Mouse (Mus musculus) forebrain, embryonic 10.5 days (tissue): ENCODE measurements around the gene 6430571L13Rik. TPM values are rescaled to one million over a fixed set of nuclear protein-coding genes. Genes with fewer than 3 reads are reported as not detected.

Experiments
- DNase-seq: peaks from one replicate; pipeline ENCODE4 v3.0.0-alpha.2; 2017; ENCODE audit warnings: low spot score; ENCODE audit errors: extremely low spot score
- H3K27ac ChIP-seq: fragments of 300-500 bp; sonication (generic); 2 replicates; pipeline ENCODE4 v1.5.1; 2016; ENCODE audit warnings: mild to moderate bottlenecking
- H3K27me3 ChIP-seq: fragments of 300-500 bp; sonication (generic); 2 replicates; pipeline ENCODE4 v1.6.1; 2016; ENCODE audit warnings: mild to moderate bottlenecking; ENCODE audit not compliant: poor library complexity, severe bottlenecking
- H3K36me3 ChIP-seq: fragments of 300-500 bp; sonication (generic); replicated peaks from 2 replicates; pipeline ENCODE4 v1.6.1; 2016; ENCODE audit warnings: mild to moderate bottlenecking, moderate library complexity
- H3K4me1 ChIP-seq: fragments of 300-500 bp; sonication (generic); 2 replicates; pipeline ENCODE4 v1.6.1; 2016
- H3K4me3 ChIP-seq: fragments of 300-500 bp; sonication (generic); 2 replicates; pipeline ENCODE4 v1.5.1; 2016; ENCODE audit warnings: mild to moderate bottlenecking, moderate library complexity
- H3K9me3 ChIP-seq: fragments of 300-500 bp; sonication (generic); 2 replicates; pipeline ENCODE4 v1.6.1; 2016; ENCODE audit warnings: mild to moderate bottlenecking, moderate library complexity
- WGBS: fragments of 180-500 bp; shearing (Covaris S2); methylation state at CpG from one replicate; pipeline ENCODE4 v1.1.7; 2016; 5-methylcytosine and 5-hydroxymethylcytosine counted together
- polyA plus RNA-seq: library from polyadenylated mRNA; unstranded; fragments of >200 nt; fragmentation: Nextera tagmentation; extraction: Ambion mirVana; gene quantifications from 2 replicates; pipeline ENCODE4 v1.2.1, GENCODE M21; 2016

The 6430571L13Rik gene
- polyA plus RNA-seq, 1 experiment from 2014 or later = 1.6 TPM

- Histone ChIP-seq H3K36me3 (no peaks in the 10 kb centered on the region), H3K9me3 (no peaks in the 10 kb centered on the region), H3K27ac (no peak overlapping the region), H3K4me1 (peaks cover 19% of the 10 kb centered on the region), H3K4me3 (no peak overlapping the region), H3K27me3 (no peaks in the 10 kb centered on the region)
- 86% methylated on average over 9 of the region's 9 CpGs for WGBS
- no peak for DNase-seq
Measured at GRCm38 (mm10) chr9:107309171-107309570, 31.2 kb upstream of the 6430571L13Rik start.

- 83% methylated on average over 5 of the region's 5 CpGs for WGBS
- H3K27ac ChIP-seq = no peak overlapping the region
- no peaks in the 10 kb centered on the region for H3K36me3 ChIP-seq
- no peaks in the 10 kb centered on the region for H3K9me3 ChIP-seq
- DNase-seq = no peak
- H3K4me1 ChIP-seq = peaks cover 19% of the 10 kb centered on the region
- no peaks in the 10 kb centered on the region for H3K27me3 ChIP-seq
- no peak overlapping the region for H3K4me3 ChIP-seq
Measured at GRCm38 (mm10) chr9:107309600-107309999, 30.8 kb upstream of the 6430571L13Rik start.

- no peak overlapping the region for H3K4me3 ChIP-seq
- 75% methylated on average over 10 of the region's 10 CpGs for WGBS
- no peaks in the 10 kb centered on the region for H3K27me3 ChIP-seq
- peaks cover 8% of the 10 kb centered on the region for H3K4me1 ChIP-seq
- H3K36me3 ChIP-seq = no peaks in the 10 kb centered on the region
- no peak overlapping the region for H3K27ac ChIP-seq
- no peak for DNase-seq
- no peaks in the 10 kb centered on the region for H3K9me3 ChIP-seq
Measured at GRCm38 (mm10) chr9:107312811-107313584, 27.4 kb upstream of the 6430571L13Rik start.

- no peak overlapping the region for H3K27ac ChIP-seq
- H3K27me3 ChIP-seq = no peaks in the 10 kb centered on the region
- no peak for DNase-seq
- H3K4me1 ChIP-seq = peaks cover 8% of the 10 kb centered on the region
- no peaks in the 10 kb centered on the region for H3K36me3 ChIP-seq
- no peaks in the 10 kb centered on the region for H3K9me3 ChIP-seq
- no peak overlapping the region for H3K4me3 ChIP-seq
- 86% methylated on average over 3 of the region's 3 CpGs for WGBS
Measured at GRCm38 (mm10) chr9:107313926-107314325, 26.5 kb upstream of the 6430571L13Rik start.

GRCm38 (mm10) chr9:107315791-107316190 is 24.6 kb upstream of the 6430571L13Rik start:
- no peak for DNase-seq
- H3K36me3 ChIP-seq = no peaks in the 10 kb centered on the region
- no peak overlapping the region for H3K4me3 ChIP-seq
- WGBS = 83% methylated on average over 2 of the region's 2 CpGs
- no peaks in the 10 kb centered on the region for H3K27me3 ChIP-seq
- H3K9me3 ChIP-seq = no peaks in the 10 kb centered on the region
- no peak overlapping the region for H3K27ac ChIP-seq
- H3K4me1 ChIP-seq = peaks cover 8% of the 10 kb centered on the region

GRCm38 (mm10) chr9:107322461-107323050 is 17.8 kb upstream of the 6430571L13Rik start:
- H3K9me3 ChIP-seq = no peaks in the 10 kb centered on the region
- H3K27ac ChIP-seq = no peak overlapping the region
- H3K4me3 ChIP-seq = no peak overlapping the region
- H3K27me3 ChIP-seq = no peaks in the 10 kb centered on the region
- DNase-seq = no peak
- 87% methylated on average over 8 of the region's 8 CpGs for WGBS
- H3K36me3 ChIP-seq = peaks cover under 1% of the 10 kb centered on the region; the same call in 1 of the 2 replicates
- H3K4me1 ChIP-seq = no peaks in the 10 kb centered on the region; the same call in 1 of the 2 replicates

- no peaks in the 10 kb centered on the region; the same call in 1 of the 2 replicates for H3K4me1 ChIP-seq
- H3K27me3 ChIP-seq = no peaks in the 10 kb centered on the region
- H3K36me3 ChIP-seq = peaks cover 9% of the 10 kb centered on the region
- 93% methylated on average over 6 of the region's 6 CpGs for WGBS
- no peak overlapping the region for H3K4me3 ChIP-seq
- DNase-seq = no peak
- no peaks in the 10 kb centered on the region for H3K9me3 ChIP-seq
- H3K27ac ChIP-seq = no peak overlapping the region
Measured at GRCm38 (mm10) chr9:107323558-107323957, 16.8 kb upstream of the 6430571L13Rik start.

GRCm38 (mm10) chr9:107324799-107325561 is 15.4 kb upstream of the 6430571L13Rik start:
- H3K36me3 ChIP-seq = peaks cover 9% of the 10 kb centered on the region
- H3K4me3 ChIP-seq = no peak overlapping the region
- DNase-seq = no peak
- WGBS = 69% methylated on average over 4 of the region's 4 CpGs
- H3K27me3 ChIP-seq = no peaks in the 10 kb centered on the region
- no peak overlapping the region for H3K27ac ChIP-seq
- no peaks in the 10 kb centered on the region; the same call in 1 of the 2 replicates for H3K4me1 ChIP-seq
- H3K9me3 ChIP-seq = no peaks in the 10 kb centered on the region

GRCm38 (mm10) chr9:107325904-107326303 is 14.5 kb upstream of the 6430571L13Rik start:
- H3K4me1 ChIP-seq = no peaks in the 10 kb centered on the region; the same call in 1 of the 2 replicates
- no peak overlapping the region for H3K27ac ChIP-seq
- no peaks in the 10 kb centered on the region for H3K27me3 ChIP-seq
- no peak for DNase-seq
- no peak overlapping the region for H3K4me3 ChIP-seq
- H3K36me3 ChIP-seq = peaks cover 9% of the 10 kb centered on the region
- WGBS = 88% methylated on average over 7 of the region's 7 CpGs
- no peaks in the 10 kb centered on the region for H3K9me3 ChIP-seq

- no peak overlapping the region for H3K4me3 ChIP-seq
- H3K9me3 ChIP-seq = no peaks in the 10 kb centered on the region
- H3K36me3 ChIP-seq = peaks cover 23% of the 10 kb centered on the region
- peak overlapping the region; percentile 7; the same call in 1 of the 2 replicates for H3K27ac ChIP-seq
- H3K27me3 ChIP-seq = no peaks in the 10 kb centered on the region
- WGBS = 91% methylated on average over 16 of the region's 16 CpGs
- no peaks in the 10 kb centered on the region; the same call in 1 of the 2 replicates for H3K4me1 ChIP-seq
- no peak for DNase-seq
Measured at GRCm38 (mm10) chr9:107327879-107328620, 12.4 kb upstream of the 6430571L13Rik start.

GRCm38 (mm10) chr9:107330791-107331190 is 9.6 kb upstream of the 6430571L13Rik start:
- H3K4me1 ChIP-seq = no peaks in the 10 kb centered on the region
- WGBS = 81% methylated on average over 6 of the region's 6 CpGs
- DNase-seq = no peak

GRCm38 (mm10) chr9:107333686-107334085 is 6.7 kb upstream of the 6430571L13Rik start:
- peaks cover 14% of the 10 kb centered on the region for H3K36me3 ChIP-seq
- H3K4me3 ChIP-seq = no peak overlapping the region
- peaks cover 18% of the 10 kb centered on the region for H3K4me1 ChIP-seq
- H3K27ac ChIP-seq = no peak overlapping the region
- 87% methylated on average over 2 of the region's 2 CpGs for WGBS
- DNase-seq = no peak
- no peaks in the 10 kb centered on the region for H3K9me3 ChIP-seq
- H3K27me3 ChIP-seq = no peaks in the 10 kb centered on the region

More at GRCm38 (mm10) chr9:107330791-107331190, 9.6 kb upstream of the 6430571L13Rik start:
- H3K9me3 ChIP-seq = no peaks in the 10 kb centered on the region
- no peak overlapping the region for H3K27ac ChIP-seq
- H3K27me3 ChIP-seq = no peaks in the 10 kb centered on the region
- no peak overlapping the region for H3K4me3 ChIP-seq
- peaks cover 23% of the 10 kb centered on the region for H3K36me3 ChIP-seq
